Mouse (Mus musculus): ENCODE results near the gene Foxc1.

- TF ChIP-seq CTCF (IDR thresholded peaks at IDR 0.05) (no peak), EP300 (IDR thresholded peaks at IDR 0.05) (no peak)
These were observed 24.4 kb upstream of the Foxc1 start for GRCm38 (mm10) chr13:31782063-31782462.
